Mouse (Mus musculus) G1E (cell line): ENCODE data around the gene Atoh8.

Source experiments
- CTCF ChIP-seq: IDR thresholded peaks from 2 replicates; pipeline ENCODE4 v1.5.1; 2012; ENCODE audit warnings: low read depth, low read length, inconsistent platforms, mixed read lengths
- GATA1 ChIP-seq: IDR thresholded peaks from 2 replicates; pipeline ENCODE4 v1.6.1; 2012; ENCODE audit warnings: borderline replicate concordance, low read length, inconsistent platforms, mixed read lengths
- GATA2 ChIP-seq: IDR thresholded peaks from 2 replicates; pipeline ENCODE4 v1.6.1; 2012; ENCODE audit warnings: low read depth, low read length, inconsistent platforms, borderline replicate concordance
- TAL1 ChIP-seq: conservative IDR thresholded peaks from 2 replicates; pipeline ENCODE4 v1.6.1; 2012; ENCODE audit warnings: low read depth, low read length, inconsistent platforms, mixed read lengths

GRCm38 (mm10) chr6:72162155-72162890 is 73.1 kb downstream of the Atoh8 start:
- TF ChIP-seq CTCF (no peak), TAL1 (no peak), GATA2 (no peak), GATA1 (no peak)
